Comparison of ENCODE assay signal across 8 mouse cellular contexts in the genomic region with DNA sequence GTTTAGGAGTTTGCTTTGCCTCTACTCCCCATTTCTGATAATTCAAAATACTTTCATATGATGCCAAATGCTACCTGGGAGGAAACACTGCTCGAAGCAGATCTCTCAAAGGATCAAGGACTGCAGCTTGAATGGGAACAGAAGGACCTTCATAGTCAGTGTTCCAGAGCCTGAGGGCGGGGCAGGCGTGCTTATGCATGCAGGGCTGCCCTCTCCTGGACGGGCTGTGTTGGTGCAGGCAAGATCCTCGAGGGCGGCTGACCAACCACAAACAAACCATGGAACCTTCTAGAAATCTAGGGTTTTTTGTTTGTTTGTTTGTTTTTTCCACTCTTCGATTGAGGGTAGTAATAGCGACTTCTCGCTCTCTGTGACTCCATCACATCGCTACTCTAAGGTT. TPM values are rescaled to one million over a fixed set of nuclear protein-coding genes. Genes with fewer than 3 reads are reported as not detected.
DNase-seq lines count a peak whose midpoint lies in the region; ATAC-seq and TF ChIP-seq lines count a peak whose summit lies in the region.

No protein-coding gene starts in this region.

- peak; percentile 92 for ATAC-seq in activated CD4-positive, CD25-positive, alpha-beta regulatory T cell, adult 4 months
- ATAC-seq in lung, embryonic 14.5 days (ENCODE audit: insufficient read depth): peak; percentile 47; the same call in 1 of the 2 replicates

- no peaks in the 10 kb centered on the region for H3K36me3 ChIP-seq in lung, embryonic 14.5 days (ENCODE audit: insufficient read depth)

- peak; percentile 90 for TF ChIP-seq CTCF in cortical plate, adult 2 months (IDR thresholded peaks at IDR 0.05; ENCODE audit: extremely low read depth, insufficient read depth, low read length)
- TF ChIP-seq CTCF in lung, embryonic 14.5 days (IDR thresholded peaks at IDR 0.05; ENCODE audit: low read depth): peak; percentile 95

- no peak overlapping the region for H3K4me3 ChIP-seq in cortical plate, adult 2 months (ENCODE audit: insufficient read depth, low read length)
- no peak overlapping the region for H3K4me3 ChIP-seq in lung, embryonic 14.5 days (ENCODE audit: low read depth, low read length)

- 52% methylated on average over 10 of the region's 10 CpGs for WGBS in lung, embryonic 14.5 days

- H3K27ac ChIP-seq in cortical plate, adult 2 months (ENCODE audit: insufficient read depth, low read length): no peak overlapping the region
- no peak overlapping the region for H3K27ac ChIP-seq in lung, embryonic 14.5 days (ENCODE audit: low read depth)

- H3K27me3 ChIP-seq in lung, embryonic 14.5 days (ENCODE audit: insufficient read depth, low read length): no peaks in the 10 kb centered on the region

- no peak for TF ChIP-seq POLR2A in cortical plate, adult 2 months (IDR thresholded peaks at IDR 0.05; ENCODE audit: extremely low read depth, insufficient read depth, low read length)

- DNase-seq in CD4-positive helper T cell, adult 2 months (ENCODE audit: low read depth, low spot score): peak; percentile 65
- peak; percentile 50 to 75 for DNase-seq in heart, adult 9 months (ENCODE audit: low spot score in 2 of 2)
- peak; percentile 85 to 88 for DNase-seq in kidney, postnatal 25 days
- DNase-seq in lung, embryonic 14.5 days: peak; percentile 87
- peak; percentile 61 to 64 for DNase-seq in right cerebral cortex, adult 2 months (ENCODE audit: low spot score in 2 of 2)
- DNase-seq in urinary bladder, postnatal 10 days (ENCODE audit: low spot score): peak; percentile 35

- H3K9me3 ChIP-seq in lung, embryonic 14.5 days (ENCODE audit: low read depth, low read length): no peaks in the 10 kb centered on the region

- no peaks in the 10 kb centered on the region for H3K4me1 ChIP-seq in cortical plate, adult 2 months (ENCODE audit: control insufficient read depth, insufficient read depth, low read length)
- H3K4me1 ChIP-seq in lung, embryonic 14.5 days (ENCODE audit: insufficient read depth): no peaks in the 10 kb centered on the region

- no peak overlapping the region for H3K4me2 ChIP-seq in lung, embryonic 14.5 days

- H3K9ac ChIP-seq in lung, embryonic 14.5 days: no peak overlapping the region

RNA-seq across cellular contexts. Expression of gene Slc44a3, which starts 32.0 kb away (rescaled TPM):
- polyA plus RNA-seq in activated CD4-positive, CD25-positive, alpha-beta regulatory T cell, adult 4 months (2017; shearing (Covaris generic)): not detected
- 0.08 TPM in 1 of 2 replicates, not detected in the other for polyA plus RNA-seq in cortical plate, adult 2 months (2012; rRNA removed)
- polyA plus RNA-seq in lung, embryonic 14.5 days (2014; fragmentation: Nextera tagmentation; extraction: Ambion mirVana): 12.0 and 12.2 TPM in 2 replicates

Comparison
In these comparisons a context has a peak if more than half of its experiments do, and no peak if none do; other contexts are left out.
1. DNase-seq: peak in every context shown above with its lines; median percentile 87 in lung, embryonic 14.5 days; 86 in kidney, postnatal 25 days; 65 in CD4-positive helper T cell, adult 2 months; 62 in heart, adult 9 months; 62 in right cerebral cortex, adult 2 months; 35 in urinary bladder, postnatal 10 days.
2. RNA of gene Slc44a3, which starts 32.0 kb away (polyA plus RNA-seq): 12.0 to 12.2 TPM in lung, embryonic 14.5 days; 0.08 TPM in cortical plate, adult 2 months and not detected in activated CD4-positive, CD25-positive, alpha-beta regulatory T cell, adult 4 months; every median in the first group is over 10 times any median in the second.